Mouse (Mus musculus) hindbrain, postnatal 0 days (tissue): ENCODE measurements around the gene Neurod1. TPM values are rescaled to one million over a fixed set of nuclear protein-coding genes. Genes with fewer than 3 reads are reported as not detected.

ENCODE experiments used
- ATAC-seq: fragments of 200-750 bp; cut with Nextera tagmentation; 2 replicates; pipeline ENCODE4 v1.8.0; 2017; ENCODE audit warnings: mild to moderate bottlenecking, moderate TSS enrichment, moderate library complexity
- DNase-seq: peaks from one replicate; pipeline ENCODE4 v3.0.0-alpha.2; 2015; ENCODE audit warnings: low spot score
- H3K27ac ChIP-seq: fragments of 300-500 bp; sonication (generic); 2 replicates; pipeline ENCODE4 v1.5.1; 2014; ENCODE audit warnings: mild to moderate bottlenecking
- H3K27me3 ChIP-seq: fragments of 300-500 bp; sonication (generic); 2 replicates; pipeline ENCODE4 v1.6.1; 2014; ENCODE audit warnings: low read length, mixed read lengths; ENCODE audit not compliant: insufficient read depth
- H3K36me3 ChIP-seq: fragments of 300-500 bp; sonication (generic); 2 replicates; pipeline ENCODE4 v1.6.1; 2014; ENCODE audit warnings: low read length, mixed read lengths; ENCODE audit not compliant: insufficient read depth
- H3K4me1 ChIP-seq: fragments of 300-500 bp; sonication (generic); 2 replicates; pipeline ENCODE4 v1.6.1; 2014; ENCODE audit warnings: antibody characterized with exemption, low read length, mixed read lengths; ENCODE audit not compliant: insufficient read depth
- H3K4me2 ChIP-seq: fragments of 300-500 bp; sonication (generic); 2 replicates; pipeline ENCODE4 v1.6.1; 2014; ENCODE audit warnings: low read depth, mild to moderate bottlenecking, low read length, moderate library complexity, mixed read lengths
- H3K4me3 ChIP-seq: fragments of 300-500 bp; sonication (generic); 2 replicates; pipeline ENCODE4 v1.5.1; 2014; ENCODE audit warnings: low read length
- H3K9ac ChIP-seq: fragments of 300-500 bp; sonication (generic); replicated peaks from 2 replicates; pipeline ENCODE4 v1.6.1; 2014; ENCODE audit warnings: mild to moderate bottlenecking, low read length, moderate library complexity, mixed read lengths
- H3K9me3 ChIP-seq: fragments of 300-500 bp; sonication (generic); 2 replicates; pipeline ENCODE4 v1.6.1; 2016; ENCODE audit warnings: low read length, mixed read lengths
- CTCF ChIP-seq: IDR thresholded peaks from 2 replicates; pipeline ENCODE4 v1.5.1; 2016; ENCODE audit warnings: antibody characterized with exemption, control low read depth, low read depth
- WGBS: fragments of 180-500 bp; shearing (Covaris S2); extraction: QIAGEN DNeasy Blood & Tissue Kit; methylation state at CpG from one replicate; pipeline ENCODE4 v1.1.7; 2014; 5-methylcytosine and 5-hydroxymethylcytosine counted together
- polyA plus RNA-seq: library from polyadenylated mRNA; unstranded; fragments of >200 nt; fragmentation: Nextera tagmentation; extraction: Ambion mirVana; gene quantifications from 2 replicates; pipeline ENCODE4 v1.2.1, GENCODE M21; 2015
- total RNA-seq: library from RNA; depleted of rRNA; stranded (reverse); fragments of >200 nt; gene quantifications from 2 replicates; pipeline ENCODE4 v1.2.3, GENCODE M21; 2014

Gene Neurod1
- total and polyA plus RNA-seq, 2 experiments from 2014 or later: 56.0 to 85.9 TPM

GRCm38 (mm10) chr2:79460586-79460985 is 4.0 kb upstream of the Neurod1 start:
- ATAC-seq (no peak), DNase-seq (no peak)
- Histone ChIP-seq H3K4me2 (0 out of 2 replicates have a peak overlapping the region, but pooled peaks have one; percentile 48), H3K9me3 (no peaks in the 10 kb centered on the region), H3K36me3 (no peaks in the 10 kb centered on the region), H3K27me3 (peaks cover 17% of the 10 kb centered on the region; the same call in 1 of the 2 replicates), H3K4me3 (no peak overlapping the region), H3K27ac (0 out of 2 replicates have a peak overlapping the region, but pooled peaks have one; percentile 65), H3K9ac (no peak overlapping the region), H3K4me1 (peaks cover 7% of the 10 kb centered on the region; the same call in 1 of the 2 replicates)
- WGBS: 25% methylated on average over 2 of the region's 2 CpGs
- TF ChIP-seq CTCF: no peak

GRCm38 (mm10) chr2:79460107-79460506 is 3.6 kb upstream of the Neurod1 start:
- ATAC-seq: no peak

DNA sequence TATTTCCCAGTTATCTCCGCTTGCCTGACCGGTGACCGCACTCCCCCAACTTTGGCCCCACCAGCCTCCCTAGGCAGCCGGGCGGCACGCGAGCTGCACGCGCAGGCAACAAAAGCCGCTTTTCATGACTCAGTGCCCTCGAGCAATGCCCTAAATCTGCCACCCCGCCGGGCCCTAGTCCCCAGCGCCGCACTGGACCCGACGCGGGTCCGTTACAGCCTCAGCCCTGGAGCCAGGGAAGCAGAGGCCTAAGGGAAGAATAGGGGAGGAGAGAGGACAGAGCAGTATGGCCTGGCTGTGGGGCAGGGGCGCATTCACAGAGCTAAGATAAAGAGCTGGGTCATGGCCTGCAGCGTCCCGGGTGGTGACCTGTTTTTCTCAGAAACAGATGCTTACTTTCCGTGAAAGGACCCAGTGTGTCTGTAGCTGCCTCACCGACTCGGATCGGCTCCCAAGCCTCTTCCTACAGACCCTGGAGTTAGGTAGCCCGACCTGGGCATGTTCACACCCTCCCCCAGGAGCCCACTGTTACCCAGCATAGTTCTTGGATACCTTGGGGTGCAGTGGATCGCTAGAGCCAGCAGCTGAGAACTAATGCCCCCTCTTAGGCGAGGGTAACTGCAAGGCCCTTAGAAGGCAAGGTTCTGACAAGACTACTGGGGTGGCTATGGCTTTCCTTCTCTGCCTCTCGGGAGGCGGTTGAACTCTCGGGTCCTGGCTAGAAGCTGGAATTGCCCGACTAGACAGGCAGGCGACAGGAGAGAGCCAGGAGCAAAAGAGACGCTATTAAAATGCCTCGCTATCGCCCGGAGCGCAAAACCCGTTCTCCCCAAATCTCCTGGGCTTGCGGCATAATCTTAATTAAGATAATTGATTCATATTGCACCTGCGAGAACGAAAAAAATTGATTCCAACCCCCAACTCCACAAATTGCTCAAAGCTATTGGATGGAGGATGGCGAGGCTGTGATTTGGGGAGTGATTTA is 2.8 kb upstream of the Neurod1 start:
- peak overlapping the region; percentile 21 for H3K4me3 ChIP-seq
- peak overlapping the region; percentile 33; the same call in 1 of the 2 replicates for H3K9ac ChIP-seq
- H3K4me1 ChIP-seq: peaks cover 7% of the 10 kb centered on the region; the same call in 1 of the 2 replicates
- 4% methylated on average over 44 of the region's 44 CpGs for whole genome bisulfite sequencing
- peak overlapping the region; percentile 65 for H3K27ac ChIP-seq
- no peaks in the 10 kb centered on the region for H3K9me3 ChIP-seq
- TF ChIP-seq CTCF: no peak
- ATAC-seq (peak; percentile 4; the same call in 1 of the 2 replicates), DNase-seq (peak; percentile 51)
- H3K4me2 ChIP-seq: peak overlapping the region; percentile 48
- H3K36me3 ChIP-seq: no peaks in the 10 kb centered on the region
- H3K27me3 ChIP-seq: peaks cover 17% of the 10 kb centered on the region; the same call in 1 of the 2 replicates

More at GRCm38 (mm10) chr2:79460107-79460506, 3.6 kb upstream of the Neurod1 start:
- 5% methylated on average over 14 of the region's 14 CpGs for WGBS
- peaks cover 17% of the 10 kb centered on the region; the same call in 1 of the 2 replicates for H3K27me3 ChIP-seq
- peak overlapping the region; percentile 21 for H3K4me3 ChIP-seq
- H3K36me3 ChIP-seq: no peaks in the 10 kb centered on the region
- peak overlapping the region; percentile 33; the same call in 1 of the 2 replicates for H3K9ac ChIP-seq
- H3K27ac ChIP-seq: peak overlapping the region; percentile 65; the same call in 1 of the 2 replicates
- no peak for TF ChIP-seq CTCF
- peaks cover 7% of the 10 kb centered on the region; the same call in 1 of the 2 replicates for H3K4me1 ChIP-seq
- DNase-seq: peak; percentile 27
- H3K4me2 ChIP-seq: peak overlapping the region; percentile 48
- H3K9me3 ChIP-seq: no peaks in the 10 kb centered on the region

DNA sequence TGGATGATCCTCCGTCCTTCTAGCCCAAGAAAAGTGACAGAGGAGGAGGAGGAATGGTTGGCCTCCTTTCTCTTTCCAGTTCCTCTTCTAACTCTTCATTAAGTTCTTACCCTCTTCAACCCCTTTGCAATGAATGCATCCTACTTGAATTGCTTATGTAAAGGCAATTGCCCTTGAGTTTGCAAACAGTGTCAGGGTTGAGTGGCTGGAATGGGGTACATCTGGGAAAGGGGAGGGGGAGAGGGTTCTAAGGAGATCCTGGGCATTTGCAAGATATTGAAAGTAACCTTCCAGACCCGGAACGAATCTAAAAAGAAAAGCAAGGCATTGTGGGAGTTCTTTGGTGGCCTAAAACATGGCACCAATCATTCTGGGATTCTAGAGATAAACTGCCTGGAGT is 1.4 kb upstream of the Neurod1 start:
- WGBS: 28% methylated on average over 3 of the region's 3 CpGs
- no peak for DNase-seq
- Histone ChIP-seq H3K4me1 (peaks cover 7% of the 10 kb centered on the region; the same call in 1 of the 2 replicates), H3K27ac (no peak overlapping the region), H3K9me3 (no peaks in the 10 kb centered on the region), H3K4me3 (no peak overlapping the region), H3K9ac (no peak overlapping the region), H3K4me2 (no peak overlapping the region), H3K36me3 (no peaks in the 10 kb centered on the region), H3K27me3 (peaks cover 17% of the 10 kb centered on the region; the same call in 1 of the 2 replicates)
- no peak for ATAC-seq
- TF ChIP-seq CTCF: no peak

DNA sequence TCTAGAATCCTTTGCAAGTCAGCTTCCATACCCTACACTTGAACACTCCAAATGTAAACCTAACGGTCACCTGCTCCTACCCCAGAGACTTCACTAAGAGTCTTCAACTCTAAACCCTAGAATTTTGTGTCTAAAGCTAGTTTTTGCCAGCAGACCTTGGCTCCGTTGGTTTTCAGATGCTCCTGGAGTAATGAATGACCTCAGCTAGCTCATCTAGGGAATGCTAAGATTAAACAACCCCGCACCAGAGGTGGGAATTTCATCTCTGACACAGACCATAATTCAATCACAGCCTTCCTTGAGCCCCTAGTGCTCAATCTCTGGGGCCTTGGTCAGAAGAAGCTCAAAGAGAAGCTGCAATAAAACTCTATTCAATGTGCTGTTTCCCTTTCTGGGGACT is 883 bp upstream of the Neurod1 start:
- Histone ChIP-seq H3K9ac (no peak overlapping the region), H3K4me3 (no peak overlapping the region), H3K36me3 (no peaks in the 10 kb centered on the region), H3K9me3 (no peaks in the 10 kb centered on the region), H3K27ac (0 out of 2 replicates have a peak overlapping the region, but pooled peaks have one; percentile 60), H3K4me1 (peaks cover 7% of the 10 kb centered on the region; the same call in 1 of the 2 replicates), H3K4me2 (peak overlapping the region; percentile 59), H3K27me3 (peaks cover 17% of the 10 kb centered on the region; the same call in 1 of the 2 replicates)
- DNase-seq (no peak), ATAC-seq (no peak)
- no peak for TF ChIP-seq CTCF
- 50% methylated on average over 3 of the region's 3 CpGs for WGBS

- Histone ChIP-seq H3K4me2 (peak overlapping the region; percentile 59), H3K4me1 (peaks cover 7% of the 10 kb centered on the region; the same call in 1 of the 2 replicates), H3K4me3 (peak overlapping the region; percentile 42), H3K9ac (peak overlapping the region; percentile 46), H3K9me3 (no peaks in the 10 kb centered on the region), H3K27me3 (peaks cover 17% of the 10 kb centered on the region; the same call in 1 of the 2 replicates), H3K36me3 (no peaks in the 10 kb centered on the region), H3K27ac (peak overlapping the region; percentile 84)
- peak; percentile 13 for DNase-seq
- 5% methylated on average over 10 of the region's 10 CpGs for WGBS
- ATAC-seq: no peak
- TF ChIP-seq CTCF: no peak
Measured at GRCm38 (mm10) chr2:79455646-79456045, 905 bp downstream of the Neurod1 start.
